Mouse (Mus musculus) myocyte (in vitro differentiated cells): ENCODE measurements around the gene Limch1.

Source experiments
- E2F4 ChIP-seq: IDR thresholded peaks from one replicate; pipeline ENCODE4 v1.6.1; 2011; ENCODE audit warnings: mild to moderate bottlenecking, control low read depth, moderate library complexity; ENCODE audit not compliant: insufficient read depth
- MYOD1 ChIP-seq, 3 experiments: IDR thresholded peaks; one replicate each; pipeline ENCODE4 v1.6.1; 2011; ENCODE audit warnings: control low read depth in 2 of 3, low read depth in 2 of 3, mild to moderate bottlenecking in 2 of 3, moderate library complexity in 1 of 3; ENCODE audit not compliant: insufficient read length in 2 of 3, control insufficient read depth in 1 of 3
- POLR2A ChIP-seq: IDR thresholded peaks from one replicate; pipeline ENCODE4 v1.6.1; 2011; ENCODE audit warnings: low read depth, mild to moderate bottlenecking, control low read depth, moderate library complexity; ENCODE audit not compliant: insufficient read length
- REST ChIP-seq: IDR thresholded peaks from one replicate; pipeline ENCODE4 v1.6.1; 2011; ENCODE audit warnings: mild to moderate bottlenecking, control low read depth, moderate library complexity; ENCODE audit not compliant: insufficient read depth, insufficient read length

DNA sequence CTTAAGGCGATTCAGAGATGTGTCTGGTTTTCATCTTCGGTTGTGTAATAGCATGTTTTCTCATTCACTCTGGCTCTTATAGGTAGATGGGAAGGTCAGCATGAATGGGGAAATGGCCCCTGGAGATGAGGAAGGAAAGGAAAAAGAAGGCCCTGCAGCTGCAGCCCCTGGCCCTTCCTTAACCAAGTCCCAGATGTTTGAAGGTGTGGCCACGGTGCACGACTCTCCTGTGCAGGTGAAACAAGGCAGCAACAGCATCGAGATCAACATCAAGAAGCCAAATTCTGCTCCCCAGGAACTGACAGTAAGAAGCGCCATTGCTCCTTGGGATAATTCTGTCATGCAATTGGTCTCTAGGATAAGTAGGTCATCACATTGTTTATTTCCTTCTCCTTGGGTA is 256.7 kb downstream of the Limch1 start:
- TF ChIP-seq MYOD1 (IDR thresholded peaks at IDR 0.05; ENCODE audit: control insufficient read depth in 1 of 3, insufficient read length in 2 of 3, low read depth in 2 of 3) (no peak), POLR2A (no peak), REST (no peak), E2F4 (no peak)
